Mouse (Mus musculus): Measurements from ENCODE around the gene Cyp4v3.

GRCm38 (mm10) chr8:45262851-45263250 lies 70.2 kb downstream of the Cyp4v3 start:
- no peak for TF ChIP-seq POLR2A (IDR thresholded peaks at IDR 0.05; ENCODE audit: low read depth, low read length)
- no peak for TF ChIP-seq CTCF (IDR thresholded peaks at IDR 0.05; ENCODE audit: borderline replicate concordance, insufficient read depth, low read length)
